Mouse (Mus musculus) bone marrow, adult 2 months (tissue): Measurements from ENCODE around the gene Ahnak. TPM values are rescaled to one million over a fixed set of nuclear protein-coding genes. Genes with fewer than 3 reads are reported as not detected.
A peak's percentile ranks its signal among the peaks of the same experiment; 100 is the strongest.
"Not testable (repeated sequence)": the region's sequence is repeated elsewhere in the genome, so short reads cannot be mapped to it uniquely, and the experiment has no call there.

Experiments used
- H3K27ac ChIP-seq: fragments of 200-500 bp; 2 replicates; pipeline ENCODE4 v1.5.1; 2012; ENCODE audit warnings: low read depth, mild to moderate bottlenecking, control low read depth, inconsistent platforms, low read length; ENCODE audit not compliant: control insufficient read depth, poor library complexity, insufficient read depth
- H3K4me1 ChIP-seq: fragments of 200-500 bp; 2 replicates; pipeline ENCODE4 v1.6.1; 2011; ENCODE audit warnings: low read length; ENCODE audit not compliant: control insufficient read depth, insufficient read depth
- H3K4me3 ChIP-seq: fragments of 200-500 bp; replicated peaks from 2 replicates; pipeline ENCODE3; 2011; ENCODE audit warnings: mild to moderate bottlenecking, low read depth, low read length, control low read depth; ENCODE audit not compliant: control insufficient read depth
- CTCF ChIP-seq: fragments of 200-500 bp; IDR thresholded peaks from 2 replicates; pipeline ENCODE4 v1.5.1; 2011; ENCODE audit warnings: low read length, control low read depth; ENCODE audit not compliant: control insufficient read depth, insufficient read depth
- POLR2A ChIP-seq: fragments of 200-500 bp; IDR thresholded peaks from 2 replicates; pipeline ENCODE4 v1.6.1; 2011; ENCODE audit warnings: low read depth, mild to moderate bottlenecking, control low read depth, low read length, borderline replicate concordance; ENCODE audit not compliant: control insufficient read depth
- WGBS: fragments of 180-500 bp; shearing (Covaris S2); methylation state at CpG from one replicate; pipeline ENCODE4 v1.1.7; 2018; 5-methylcytosine and 5-hydroxymethylcytosine counted together
- polyA plus RNA-seq: library from polyadenylated mRNA; stranded (reverse); fragments of >200 nt; gene quantifications from 2 replicates; pipeline ENCODE4 v1.2.4, GENCODE M21; 2011; ENCODE audit warnings: low replicate concordance; ENCODE audit not compliant: missing spikeins, insufficient read depth, insufficient read length

The Ahnak gene
- polyA plus RNA-seq, 1 experiment = 40.1 TPM

DNA sequence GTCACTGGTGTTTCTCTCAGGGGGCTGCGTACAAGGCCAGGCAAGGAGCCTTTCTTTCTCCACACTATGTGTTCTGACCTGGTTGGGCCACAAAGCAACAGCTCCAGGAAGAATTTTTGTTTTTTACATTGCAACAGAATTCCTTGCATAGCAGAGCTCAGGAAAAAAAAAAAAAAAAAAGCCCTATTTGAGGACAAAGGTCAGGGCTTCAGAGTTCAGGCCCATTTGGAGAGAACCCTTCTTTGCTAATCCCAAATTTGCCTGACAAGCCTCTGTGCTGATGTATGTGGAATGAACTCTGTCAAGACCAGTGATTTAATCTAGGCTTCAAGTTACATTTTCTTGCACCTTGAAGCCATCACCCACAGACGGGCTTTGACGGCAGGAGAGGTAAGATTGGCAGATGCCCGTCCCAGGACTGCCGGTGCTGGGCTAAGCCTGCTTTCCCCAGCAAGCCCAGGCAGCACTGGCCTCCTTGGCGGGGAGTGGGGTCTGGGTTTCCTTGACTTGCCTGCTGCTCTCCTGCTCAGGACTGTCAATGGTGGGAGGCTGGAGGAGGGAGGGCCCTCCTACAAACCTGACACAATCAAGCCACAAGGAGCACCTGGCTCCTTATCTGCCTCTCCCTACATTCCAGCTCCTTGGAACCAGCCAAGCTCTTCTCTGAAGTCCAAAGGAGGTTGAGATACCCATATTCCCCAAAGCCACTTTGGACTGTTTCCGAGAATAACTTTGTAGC, 58.3 kb downstream of the Ahnak start:
- TF ChIP-seq CTCF (no peak), POLR2A (no peak)
- 82% methylated on average over 7 of the region's 7 CpGs for WGBS
- peaks cover 5% of the 10 kb centered on the region for H3K4me1 ChIP-seq

DNA sequence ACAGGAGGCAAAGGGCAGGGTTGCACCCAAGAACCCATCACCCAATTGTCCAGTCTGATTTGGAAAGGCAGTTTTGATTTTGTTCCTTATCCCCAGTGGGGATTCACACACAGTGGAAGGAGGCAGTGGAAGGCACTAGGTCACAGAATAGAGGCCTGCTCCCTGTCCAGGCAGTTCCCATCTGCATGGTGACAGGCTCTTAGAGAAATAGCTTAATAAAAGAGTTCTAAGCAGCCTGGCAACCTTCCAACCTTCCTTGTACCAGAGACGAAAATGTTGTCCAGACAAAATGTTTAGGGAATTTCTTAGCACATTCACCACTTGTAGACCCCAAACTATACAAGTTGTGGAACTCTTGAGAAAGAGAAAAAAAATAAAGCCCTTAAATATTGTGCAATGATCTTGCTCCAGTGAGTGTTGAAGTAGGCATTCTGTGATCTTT, 58.9 kb downstream of the Ahnak start:
- no peak overlapping the region for H3K4me3 ChIP-seq
- H3K27ac ChIP-seq = no peak overlapping the region
- H3K4me1 ChIP-seq = peaks cover 6% of the 10 kb centered on the region
- TF ChIP-seq CTCF (no peak), POLR2A (no peak)
- 56% methylated on average over 1 of the region's 1 CpGs for WGBS

More for the DNA sequence above, 58.3 kb downstream of the Ahnak start:
- H3K4me3 ChIP-seq = no peak overlapping the region
- H3K27ac ChIP-seq = no peak overlapping the region

DNA sequence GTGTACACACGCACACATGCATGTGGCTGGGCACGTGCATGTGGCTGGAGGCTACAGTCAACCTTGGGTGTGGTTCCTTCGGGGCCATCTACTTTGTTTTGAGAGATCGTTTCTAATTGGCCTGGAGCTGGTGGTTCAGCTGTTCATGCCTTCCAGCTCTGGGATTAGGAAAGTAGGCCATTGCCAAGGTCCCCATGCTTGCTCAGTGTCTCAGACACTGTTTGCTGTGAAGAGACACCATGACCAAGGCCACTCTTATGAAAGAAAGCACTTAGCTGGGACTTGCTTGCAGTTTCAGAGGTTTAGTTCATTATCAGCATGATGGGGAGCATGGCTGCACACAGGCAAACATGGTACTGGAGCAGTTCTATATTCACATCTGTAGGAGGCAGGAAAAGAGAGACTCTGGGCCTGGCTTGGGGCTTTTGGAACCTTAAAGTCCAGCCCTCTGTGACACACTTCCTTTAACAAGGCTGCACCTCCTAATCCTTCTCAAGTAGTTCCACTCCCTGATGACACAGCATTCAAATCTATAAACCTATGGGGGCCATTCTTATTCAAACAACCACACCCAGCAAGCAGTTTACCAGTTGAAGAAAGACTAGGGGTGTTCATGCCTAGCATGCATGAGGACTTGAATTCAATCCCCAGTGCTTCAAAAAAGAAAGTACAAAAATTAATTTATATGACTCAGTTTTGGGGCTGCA, 60.0 kb downstream of the Ahnak start:
- peaks cover 5% of the 10 kb centered on the region for H3K4me1 ChIP-seq
- TF ChIP-seq POLR2A (no peak), CTCF (no peak)
- 82% methylated on average over 4 of the region's 4 CpGs for WGBS
- H3K4me3 ChIP-seq = no peak overlapping the region
- H3K27ac ChIP-seq = no peak overlapping the region

DNA sequence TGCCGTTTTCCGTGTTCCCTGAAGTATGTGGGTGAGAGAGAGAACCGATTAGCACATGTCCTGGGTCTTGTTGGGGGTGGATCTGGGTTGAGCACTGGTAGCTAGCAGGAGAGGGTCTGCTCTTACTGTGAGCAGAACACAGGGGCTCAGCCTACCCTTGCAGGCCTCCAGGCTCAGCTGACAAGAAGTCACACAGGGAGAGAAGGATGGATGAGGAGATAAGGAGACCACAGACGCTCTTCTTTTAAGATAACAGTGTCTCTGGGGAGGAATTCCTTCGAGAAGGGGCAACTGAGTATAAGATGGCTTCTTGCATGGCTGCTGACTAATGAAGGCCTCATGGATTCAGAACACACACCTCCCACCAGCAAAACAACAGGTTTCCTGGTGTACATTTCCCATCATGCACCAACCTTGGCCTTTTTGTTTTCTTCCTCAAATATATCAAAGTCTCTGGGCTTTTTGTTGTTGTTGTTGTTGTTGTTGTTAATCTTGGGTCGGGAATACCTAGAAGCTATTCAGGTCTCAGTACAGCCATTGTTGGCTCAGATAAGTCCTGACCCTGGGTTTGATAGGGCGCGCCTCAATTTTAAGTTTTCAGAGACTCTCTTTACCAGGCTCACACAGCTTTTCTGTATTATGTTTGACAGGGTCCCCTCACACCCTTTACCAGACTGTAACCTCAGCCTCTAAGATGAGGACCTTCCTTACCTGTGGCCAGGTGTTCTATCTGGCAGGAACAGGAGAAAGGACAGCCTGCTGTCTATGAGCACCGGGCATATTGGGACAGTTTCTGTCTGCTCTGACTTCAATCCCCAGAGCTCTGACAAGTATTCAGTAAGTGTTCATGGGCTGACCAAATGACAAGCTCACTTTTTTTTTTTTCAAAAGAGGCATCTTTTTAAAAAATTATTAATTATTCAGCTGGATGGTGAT, 61.5 kb downstream of the Ahnak start:
- Histone ChIP-seq H3K4me3 (no peak overlapping the region), H3K4me1 (peaks cover 2% of the 10 kb centered on the region; the same call in 1 of the 2 replicates), H3K27ac (no peak overlapping the region)
- 64% methylated on average over 9 of the region's 9 CpGs for WGBS
- no peak for TF ChIP-seq POLR2A
- TF ChIP-seq CTCF = no peak

DNA sequence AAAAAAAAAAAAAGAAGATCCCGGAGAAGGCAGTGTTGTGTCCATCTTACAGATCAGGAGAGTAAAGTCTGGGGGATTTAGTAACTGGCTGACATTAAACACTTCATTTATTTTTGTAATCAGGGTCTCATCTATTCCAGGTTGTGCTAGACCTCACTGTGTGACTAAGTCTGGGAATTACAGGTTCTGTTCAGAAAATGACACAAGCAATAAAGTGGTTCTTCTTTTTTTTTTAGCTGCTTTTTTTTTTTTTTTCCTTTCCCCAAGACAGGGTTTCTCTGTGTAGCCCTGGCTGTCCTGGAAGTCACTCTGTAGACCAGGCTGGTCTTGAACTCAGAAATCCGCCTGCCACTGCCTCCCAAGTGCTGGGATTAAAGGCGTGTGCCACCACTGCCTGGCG, 62.9 kb downstream of the Ahnak start:
- not testable (repeated sequence) for H3K4me1 ChIP-seq, H3K27ac ChIP-seq, H3K4me3 ChIP-seq
- 77% methylated on average over 4 of the region's 4 CpGs for WGBS

DNA sequence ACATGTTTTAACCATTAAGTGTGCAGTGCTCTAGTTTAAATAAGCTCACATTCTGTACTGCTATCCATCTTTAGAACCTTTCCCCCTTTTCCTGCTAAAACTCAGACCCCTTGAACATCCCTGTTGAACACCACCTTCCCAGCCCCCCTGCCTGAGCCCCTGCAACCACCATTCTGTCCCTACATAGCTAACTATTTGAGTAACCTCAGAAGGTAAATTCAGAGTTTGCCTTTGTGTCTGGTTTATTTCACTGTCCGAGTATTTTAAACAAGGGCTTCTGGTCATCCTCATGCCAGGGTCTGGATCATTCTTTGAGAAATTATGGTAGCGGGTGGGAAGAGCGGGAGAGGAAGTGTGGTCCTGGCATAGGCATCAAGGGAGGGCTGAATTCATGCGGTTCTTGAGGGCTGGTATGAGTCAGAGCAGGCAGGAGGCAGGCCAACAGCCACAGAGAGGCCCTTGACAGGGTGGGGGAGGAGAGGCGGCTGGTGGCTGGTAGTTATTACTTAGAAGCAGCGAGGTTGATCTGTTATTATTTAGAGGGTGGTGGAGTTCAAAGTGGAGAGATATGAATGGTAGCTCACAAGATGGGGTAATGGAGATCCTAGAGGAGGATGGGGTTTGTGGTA, 63.8 kb downstream of the Ahnak start:
- peaks cover 2% of the 10 kb centered on the region; the same call in 1 of the 2 replicates for H3K4me1 ChIP-seq
- H3K27ac ChIP-seq = peak overlapping the region; percentile 37; the same call in 1 of the 2 replicates
- 10% methylated on average over 6 of the region's 6 CpGs for WGBS
- TF ChIP-seq CTCF = no peak
- no peak for TF ChIP-seq POLR2A
- no peak overlapping the region for H3K4me3 ChIP-seq

DNA sequence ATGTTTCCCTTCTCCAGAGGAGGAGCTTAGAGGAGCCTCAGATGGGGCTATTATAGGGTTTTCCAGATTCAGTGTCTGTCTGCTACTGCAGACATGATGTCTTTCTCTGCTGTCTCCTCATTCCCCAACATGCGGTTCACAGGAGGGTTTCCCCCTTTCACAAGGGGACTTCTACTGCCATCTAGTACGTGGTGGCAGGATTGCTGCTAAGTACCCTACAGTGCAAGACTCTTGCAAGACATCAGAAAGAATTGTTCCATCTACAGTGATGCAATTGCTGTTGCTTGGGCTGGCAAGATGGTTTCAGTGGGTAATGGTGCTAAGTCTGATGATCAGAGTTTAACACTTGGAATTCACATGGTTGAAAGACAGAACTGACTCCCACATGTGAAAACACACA, 66.1 kb downstream of the Ahnak start:
- 7% methylated on average over 2 of the region's 2 CpGs for WGBS
- no peak overlapping the region for H3K27ac ChIP-seq
- no peak overlapping the region for H3K4me3 ChIP-seq
- H3K4me1 ChIP-seq = peaks cover 2% of the 10 kb centered on the region; the same call in 1 of the 2 replicates
- TF ChIP-seq CTCF (peak; percentile 58; the same call in 1 of the 2 replicates), POLR2A (no peak)
